Mouse (Mus musculus) lung, adult 2 months (tissue): ENCODE results near the gene E330009J07Rik.

Experiments used
- CTCF ChIP-seq: fragments of 200-500 bp; IDR thresholded peaks from 2 replicates; pipeline ENCODE4 v1.5.1; 2011; ENCODE audit warnings: mild to moderate bottlenecking, low read length, control low read depth; ENCODE audit not compliant: insufficient read depth
- POLR2A ChIP-seq: fragments of 200-500 bp; IDR thresholded peaks from 2 replicates; pipeline ENCODE4 v1.6.1; 2011; ENCODE audit warnings: low read depth, mild to moderate bottlenecking, control low read depth, low read length, borderline replicate concordance; ENCODE audit errors: extremely low read depth

GRCm38 (mm10) chr6:40434697-40435096 is 1.2 kb downstream of the E330009J07Rik start:
- TF ChIP-seq CTCF (no peak), POLR2A (no peak)
